Comparison of ENCODE assay signal across 9 mouse cellular contexts in the genomic region with DNA sequence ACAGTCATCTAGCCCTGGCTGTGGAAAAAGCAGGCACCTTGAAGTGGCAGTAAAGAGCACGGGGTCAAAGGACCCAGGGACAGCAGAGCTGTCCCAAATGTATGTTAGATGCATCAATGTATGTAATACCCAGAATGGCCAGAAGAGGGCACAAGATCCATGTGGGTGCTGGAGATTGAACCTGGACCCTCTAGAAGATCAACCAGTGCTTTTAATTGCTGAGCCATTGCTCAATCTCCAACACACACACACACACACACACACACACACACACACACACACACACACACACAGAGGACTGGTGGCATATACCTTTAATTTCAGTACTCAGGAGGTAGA. TPM values are rescaled to one million over a fixed set of nuclear protein-coding genes. Genes with fewer than 3 reads are reported as not detected.
DNase-seq lines count a peak whose midpoint lies in the region; ATAC-seq and TF ChIP-seq lines count a peak whose summit lies in the region.
"Had no signal": no experiment of that assay in that cellular context is flagged by ENCODE, and none has a peak within 500 bp of the region (broad histone marks: within the 10 kb centered on the region; RNA-seq: fewer than 3 reads in every experiment).

No protein-coding gene starts in this region.

- no peak for TF ChIP-seq EP300 in liver, postnatal 0 days (IDR thresholded peaks at IDR 0.05; ENCODE audit: low read depth)

- H3K9me3 ChIP-seq in liver, embryonic 12.5 days (replicated peaks): no peaks in the 10 kb centered on the region
- H3K9me3 ChIP-seq in liver, postnatal 0 days (ENCODE audit: low read length): no peaks in the 10 kb centered on the region
- H3K9me3 ChIP-seq: heart, embryonic 15.5 days had no signal

- 0% methylated on average over 1 of the region's 1 CpGs for WGBS in liver, embryonic 12.5 days (ENCODE audit: insufficient replicate concordance)
- 30% methylated on average over 1 of the region's 1 CpGs for WGBS in liver, postnatal 0 days (ENCODE audit: insufficient replicate concordance)

- H3K27ac ChIP-seq in liver, embryonic 12.5 days: no peak overlapping the region
- no peak overlapping the region for H3K27ac ChIP-seq in liver, postnatal 0 days (ENCODE audit: low read depth)
- H3K27ac ChIP-seq: heart, embryonic 15.5 days had no signal

- no peaks in the 10 kb centered on the region for H3K36me3 ChIP-seq in liver, embryonic 12.5 days
- H3K36me3 ChIP-seq in liver, postnatal 0 days (replicated peaks; ENCODE audit: insufficient read depth, low read length): no peaks in the 10 kb centered on the region
- H3K36me3 ChIP-seq: heart, embryonic 15.5 days had no signal

- no peak overlapping the region for H3K9ac ChIP-seq in liver, embryonic 12.5 days
- no peak overlapping the region for H3K9ac ChIP-seq in liver, postnatal 0 days (replicated peaks)
- H3K9ac ChIP-seq: heart, embryonic 15.5 days had no signal

- peak; percentile 68 to 77 for DNase-seq in cerebellum, postnatal 10 days
- DNase-seq in cerebellum, postnatal 36 days: no peak
- no peak for DNase-seq in liver
- DNase-seq in ZHBTc4 (ENCODE audit: low read depth, low spot score): peak; percentile 62
- DNase-seq in liver, postnatal 0 days: peak; percentile 31
- no peak for DNase-seq in Muller cell, postnatal 12 days (ENCODE audit: inconsistent ontology term)
- no peak for DNase-seq in frontal cortex, postnatal 14 days (ENCODE audit: low spot score in 2 of 2)

- TF ChIP-seq CTCF in liver, postnatal 0 days (IDR thresholded peaks at IDR 0.05; ENCODE audit: low read depth): peak; percentile 77

- ATAC-seq in liver, embryonic 12.5 days: 0 out of 2 replicates have a peak, but pooled peaks have one; percentile 8
- peak; percentile 25; the same call in 1 of the 2 replicates for ATAC-seq in liver, postnatal 0 days

- no peaks in the 10 kb centered on the region for H3K27me3 ChIP-seq in liver, embryonic 12.5 days (replicated peaks)
- H3K27me3 ChIP-seq in liver, postnatal 0 days (ENCODE audit: insufficient read depth, low read length): no peaks in the 10 kb centered on the region
- H3K27me3 ChIP-seq: heart, embryonic 15.5 days had no signal

- H3K4me1 ChIP-seq in liver, embryonic 12.5 days: peaks cover 10% of the 10 kb centered on the region
- H3K4me1 ChIP-seq in liver, postnatal 0 days (ENCODE audit: insufficient read depth): no peaks in the 10 kb centered on the region

- no peak overlapping the region for H3K4me2 ChIP-seq in liver, embryonic 12.5 days
- H3K4me2 ChIP-seq in liver, postnatal 0 days (ENCODE audit: low read depth, low read length): no peak overlapping the region
- H3K4me2 ChIP-seq: heart, embryonic 15.5 days had no signal

- no peak overlapping the region for H3K4me3 ChIP-seq in liver, embryonic 12.5 days
- no peak overlapping the region for H3K4me3 ChIP-seq in liver, postnatal 0 days (ENCODE audit: low read depth, low read length)
- H3K4me3 ChIP-seq: heart, embryonic 15.5 days had no signal

RNA-seq across cellular contexts. Expression of a gene that starts 34.6 kb away (rescaled TPM):
- polyA plus RNA-seq in liver, embryonic 12.5 days (2016; fragmentation: Nextera tagmentation; extraction: Ambion mirVana): 14.5 and 14.8 TPM in 2 replicates
- polyA plus RNA-seq in liver, postnatal 0 days (2015; fragmentation: Nextera tagmentation; extraction: Ambion mirVana): 9.0 and 9.9 TPM in 2 replicates

Comparison
In these comparisons a context has a peak if more than half of its experiments do, and no peak if none do; other contexts are left out.
1. DNase-seq: peak in cerebellum, postnatal 10 days (2 of 2), ZHBTc4 (single experiment) and liver, postnatal 0 days (single experiment); none in cerebellum, postnatal 36 days (0 of 2), liver (single experiment), Muller cell, postnatal 12 days (single experiment) and frontal cortex, postnatal 14 days (0 of 2).